Mouse (Mus musculus) central nervous system, embryonic 18 days (tissue): Measurements from ENCODE around the gene Mrpl58. TPM values are rescaled to one million over a fixed set of nuclear protein-coding genes. Genes with fewer than 3 reads are reported as not detected.

Experiments
- polyA plus RNA-seq: library from polyadenylated mRNA; depleted of rRNA; stranded (reverse); fragments of >200 nt; gene quantifications from 2 replicates; pipeline ENCODE4 v1.2.3, GENCODE M21; 2012; rRNA removed

Gene Mrpl58
- polyA plus RNA-seq = 103 and 122 TPM in 2 replicates

DNA sequence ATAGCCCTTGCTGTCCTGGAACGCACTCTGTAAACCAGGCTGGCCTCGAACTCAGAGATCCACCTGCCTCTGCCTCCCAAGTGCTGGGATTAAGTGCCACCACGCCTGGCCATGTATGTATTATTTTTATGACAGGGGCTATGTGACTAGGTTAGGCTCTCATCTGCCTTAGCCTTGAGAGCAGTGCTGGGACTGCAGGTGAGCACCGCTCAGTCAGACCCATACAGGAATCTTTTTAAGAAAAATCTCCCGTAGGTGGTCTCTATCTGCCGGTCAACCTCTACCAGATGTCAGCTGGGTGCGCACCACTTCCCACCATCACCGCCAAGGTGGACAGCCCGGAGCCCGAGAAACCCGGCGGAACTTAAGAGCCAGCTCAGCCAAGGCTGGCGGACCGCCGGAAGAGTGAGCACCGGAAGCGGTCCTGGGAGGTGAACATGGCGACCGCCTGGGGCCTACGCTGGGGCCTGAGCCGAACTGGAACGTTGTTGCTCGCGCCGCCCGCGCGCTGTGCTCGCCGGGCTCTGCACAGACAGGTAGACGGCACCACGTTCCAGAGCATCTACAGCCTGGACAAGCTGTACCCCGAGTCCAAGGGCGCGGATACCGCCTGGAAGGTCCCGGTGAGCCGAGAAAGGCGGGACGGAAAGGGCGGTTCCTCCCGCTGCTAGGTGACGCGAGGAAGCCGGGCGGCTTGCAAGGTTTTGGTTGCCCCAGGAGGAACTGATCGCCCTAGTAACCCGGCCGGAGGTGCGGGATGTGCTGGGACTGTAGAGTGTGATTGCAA, at the start of gene Mrpl58:
Gene Mrpl58 (plus strand): TSS at position 415 of the 787 bp plus-strand sequence.

DNA sequence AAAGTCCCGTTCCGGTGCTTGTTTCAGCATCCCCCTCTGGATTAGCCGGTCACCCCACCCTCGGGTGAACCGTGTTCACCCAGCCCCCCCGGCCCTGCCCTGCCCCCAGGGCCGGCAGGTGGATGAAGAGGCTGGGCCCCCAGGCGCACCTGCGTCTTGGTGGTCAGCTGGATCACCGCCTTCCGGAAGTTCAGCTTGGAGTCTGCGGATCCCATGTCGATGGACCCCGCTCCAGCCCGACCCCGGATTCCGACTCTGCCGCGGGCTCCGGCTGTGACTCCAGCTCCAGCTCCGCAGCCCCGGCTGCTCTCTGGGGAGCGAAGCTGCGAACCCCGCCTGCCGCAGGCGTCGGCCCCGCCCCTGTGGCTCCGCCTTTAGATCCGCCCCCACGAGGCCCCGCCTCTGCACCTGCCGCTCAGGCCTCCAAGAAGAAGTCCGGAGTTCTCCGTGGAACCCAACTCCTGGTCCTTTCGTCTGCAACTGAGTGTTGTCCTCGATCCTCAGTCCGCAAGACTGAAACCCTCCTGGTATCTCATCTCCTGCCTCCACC, 36.1 kb upstream of the Mrpl58 start, which contains the start of gene Hid1:
Gene Hid1 (minus strand): TSS at position 362 of the 550 bp plus-strand sequence.

DNA sequence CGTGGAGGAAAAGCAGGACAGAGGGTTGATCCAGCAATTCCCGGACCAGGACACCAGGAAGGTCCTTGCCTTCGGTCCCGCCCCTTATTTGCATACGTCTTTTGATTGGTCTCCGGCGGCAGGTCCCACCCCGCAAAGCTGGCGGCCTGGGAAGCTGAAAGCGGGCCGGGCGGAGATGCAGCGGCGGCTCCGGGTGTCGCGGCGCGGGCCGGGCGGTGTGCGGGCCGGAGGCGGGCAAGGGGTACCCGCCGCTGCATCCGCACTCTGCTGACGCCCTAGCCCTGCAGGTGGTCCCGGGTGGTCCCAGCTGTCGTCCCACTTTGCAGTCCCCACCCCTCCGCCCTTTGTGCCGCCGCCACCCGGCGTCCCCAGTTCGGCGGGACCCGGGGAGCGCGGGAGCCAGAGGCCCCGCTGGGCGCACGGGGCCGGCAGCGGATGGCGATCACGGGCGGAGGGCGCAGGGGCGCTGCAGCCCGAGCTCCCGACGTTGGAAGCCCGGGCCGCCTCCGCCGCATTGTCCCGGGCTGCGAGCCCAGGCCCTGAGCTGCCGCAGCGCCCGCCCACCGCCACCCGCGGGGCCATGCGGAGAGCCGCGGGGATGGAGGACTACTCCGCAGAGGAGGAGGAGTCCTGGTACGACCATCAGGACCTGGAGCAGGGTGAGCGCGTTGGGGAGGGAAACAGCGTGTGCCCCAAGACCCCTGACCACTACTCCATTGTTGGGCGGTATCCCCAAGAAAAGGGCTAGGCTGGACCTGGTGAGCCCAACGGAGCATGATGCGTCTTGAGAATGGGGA, 21.6 kb upstream of the Mrpl58 start, which contains the start of gene Cdr2l:
Gene Cdr2l (plus strand): TSS at position 174 of the 797 bp plus-strand sequence.

DNA sequence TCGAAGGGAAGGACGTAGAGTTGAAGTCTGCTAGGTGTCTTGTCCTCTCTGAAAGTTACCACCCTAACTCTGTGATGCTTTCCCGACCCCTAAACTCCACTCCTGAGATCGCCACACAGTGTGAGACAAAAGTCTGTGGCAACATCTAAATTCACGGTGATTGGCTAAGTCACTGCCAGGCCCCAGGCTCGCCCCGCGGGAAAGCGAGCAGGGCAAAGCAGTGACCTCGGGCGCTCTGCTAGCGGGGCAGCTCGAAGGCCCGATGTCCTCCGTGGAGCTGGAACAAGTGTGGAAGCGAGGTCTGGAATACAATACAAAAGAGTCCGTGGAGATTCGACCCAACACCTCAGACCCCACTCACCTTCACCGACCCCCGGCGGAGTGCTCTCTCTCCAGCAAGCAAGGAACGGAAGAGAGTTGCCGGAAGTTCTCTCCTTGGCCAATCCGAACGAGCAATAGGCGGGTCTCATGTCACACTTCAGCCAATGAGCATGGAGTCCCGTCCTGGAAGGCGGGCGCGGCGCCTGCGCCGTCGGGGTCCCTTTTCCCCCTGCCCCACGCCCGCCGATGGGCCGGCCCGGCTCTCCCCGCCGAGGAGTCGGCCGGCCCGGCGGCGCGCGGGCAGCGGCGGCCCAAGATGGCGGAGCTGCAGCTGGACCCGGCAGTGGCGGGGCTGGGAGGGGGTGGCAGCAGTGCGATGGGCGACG, 16.1 kb downstream of the Mrpl58 start, which contains the start of the genes Atp5h and Kctd2:
Gene Atp5h (minus strand): TSS at position 432 of the 707 bp plus-strand sequence.
Gene Kctd2 (plus strand): TSS at position 598 of the 707 bp plus-strand sequence.

DNA sequence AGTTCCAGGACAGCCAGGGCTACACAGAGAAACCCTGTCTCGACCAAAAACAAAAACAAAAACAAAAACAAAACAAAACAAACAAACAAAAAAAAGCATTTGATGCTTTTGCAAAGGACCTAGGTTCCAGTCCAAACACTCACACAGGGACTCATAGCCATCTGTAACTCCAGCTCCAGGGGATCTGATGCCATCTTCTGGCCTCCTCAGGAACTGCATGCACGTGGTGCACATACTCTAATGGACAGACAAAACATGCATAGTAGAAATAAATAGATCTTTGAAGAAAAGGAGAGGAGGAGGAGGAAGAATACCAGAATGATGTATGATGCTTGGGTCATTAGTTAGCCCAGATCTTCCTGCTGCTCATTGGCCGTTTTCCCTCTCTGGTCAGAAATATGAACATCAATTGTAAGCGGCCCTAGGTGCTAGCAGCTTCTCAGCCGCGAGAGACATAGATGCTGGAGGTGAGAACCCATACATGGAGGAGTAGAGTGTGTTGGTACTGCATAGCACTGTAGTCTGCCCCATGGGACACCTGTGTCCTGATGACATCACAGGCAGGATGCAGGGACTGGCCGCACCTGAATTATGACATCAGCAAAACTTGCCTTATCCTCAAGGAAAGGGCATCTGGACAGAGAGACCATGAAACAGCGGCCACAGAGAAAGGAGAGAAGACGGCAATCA, 36.5 kb downstream of the Mrpl58 start, which contains the start of gene Trim80:
Gene Trim80 (plus strand): TSS at position 640 of the 690 bp plus-strand sequence.

Other genes starting within 250 kb of the Mrpl58 start
- gene Slc9a3r1, start 240.4 kb upstream of the Mrpl58 start, polyA plus RNA-seq = 41.7 and 45.8 TPM in 2 replicates
- 5.5 and 7.7 TPM in 2 replicates for gene Tmem104, start 216.3 kb upstream of the Mrpl58 start, polyA plus RNA-seq
- 19.2 and 20.9 TPM in 2 replicates for gene Nat9, start 215.9 kb upstream of the Mrpl58 start, polyA plus RNA-seq
- gene Grin2c, start 136.5 kb upstream of the Mrpl58 start, polyA plus RNA-seq = 2.6 and 3.1 TPM in 2 replicates
- gene Fdxr, start 126.7 kb upstream of the Mrpl58 start, polyA plus RNA-seq = 31.3 and 33.1 TPM in 2 replicates
- 4.2 and 4.5 TPM in 2 replicates for gene Fads6, start 106.1 kb upstream of the Mrpl58 start, polyA plus RNA-seq
- 0.07 and 0.16 TPM in 2 replicates for gene Otop2, start 96.6 kb upstream of the Mrpl58 start, polyA plus RNA-seq
- gene Ush1g, start 81.7 kb upstream of the Mrpl58 start, polyA plus RNA-seq = 0.06 and 0.13 TPM in 2 replicates
- gene Otop3, start 69.0 kb upstream of the Mrpl58 start, polyA plus RNA-seq = 0.62 and 0.68 TPM in 2 replicates
- 56.4 and 69.3 TPM in 2 replicates for gene Hid1, start 36.0 kb upstream of the Mrpl58 start, polyA plus RNA-seq
- 31.5 and 32.2 TPM in 2 replicates for gene Cdr2l, start 21.8 kb upstream of the Mrpl58 start, polyA plus RNA-seq
- gene Atp5h, start 16.2 kb downstream of the Mrpl58 start, polyA plus RNA-seq = 444 and 496 TPM in 2 replicates
- gene Kctd2, start 16.4 kb downstream of the Mrpl58 start, polyA plus RNA-seq = 49.7 and 50.7 TPM in 2 replicates
- gene Trim80, start 36.8 kb downstream of the Mrpl58 start, polyA plus RNA-seq = 0.09 TPM in 1 of 2 replicates, not detected in the other
- gene Slc16a5, start 58.7 kb downstream of the Mrpl58 start, polyA plus RNA-seq = 0.10 TPM in 1 of 2 replicates, not detected in the other
- gene Armc7, start 71.9 kb downstream of the Mrpl58 start, polyA plus RNA-seq = 9.9 and 10.3 TPM in 2 replicates
- 69.7 and 88.0 TPM in 2 replicates for gene Nt5c, start 88.1 kb downstream of the Mrpl58 start, polyA plus RNA-seq
- gene Jpt1, start 110.6 kb downstream of the Mrpl58 start, polyA plus RNA-seq = 1,339 and 1,384 TPM in 2 replicates
- gene Sumo2, start 132.5 kb downstream of the Mrpl58 start, polyA plus RNA-seq = 630 and 633 TPM in 2 replicates
- 122 and 125 TPM in 2 replicates for gene Nup85, start 160.7 kb downstream of the Mrpl58 start, polyA plus RNA-seq
- gene Mrps7, start 200.2 kb downstream of the Mrpl58 start, polyA plus RNA-seq = 40.5 and 43.5 TPM in 2 replicates
- gene Gga3, start 200.3 kb downstream of the Mrpl58 start, polyA plus RNA-seq = 44.8 and 47.4 TPM in 2 replicates
- 20.5 and 21.5 TPM in 2 replicates for gene Mif4gd, start 209.2 kb downstream of the Mrpl58 start, polyA plus RNA-seq
- gene Slc25a19, start 224.5 kb downstream of the Mrpl58 start, polyA plus RNA-seq = 71.3 and 78.6 TPM in 2 replicates